Mouse (Mus musculus): ENCODE data around the gene Zg16. TPM values are rescaled to one million over a fixed set of nuclear protein-coding genes. Genes with fewer than 3 reads are reported as not detected.

The Zg16 gene
- total RNA-seq, 2 experiments from 2014 or later = 137 TPM; not detected in 1

DNA sequence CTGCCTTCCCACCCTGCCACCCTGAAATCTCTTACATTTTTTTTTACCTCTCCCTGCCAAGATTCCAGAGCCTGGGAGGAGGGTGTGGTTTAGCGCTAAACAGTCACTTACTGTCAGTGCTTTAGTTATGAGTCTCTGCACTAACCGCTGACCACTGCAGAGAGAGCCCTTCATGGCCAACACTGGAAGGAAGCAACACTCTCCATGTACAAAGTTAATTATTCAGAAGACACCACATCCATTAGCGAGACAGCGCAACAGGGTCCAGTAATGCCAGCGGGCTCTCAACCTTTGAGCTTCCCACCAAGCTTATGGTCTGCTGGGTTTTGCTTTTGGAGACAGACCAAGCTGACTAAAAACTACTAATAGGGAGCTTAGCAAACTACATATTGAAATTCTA lies 10.9 kb downstream of the Zg16 start:
- DNase-seq (ENCODE audit: low spot score in 2 of 2) = no peak

DNA sequence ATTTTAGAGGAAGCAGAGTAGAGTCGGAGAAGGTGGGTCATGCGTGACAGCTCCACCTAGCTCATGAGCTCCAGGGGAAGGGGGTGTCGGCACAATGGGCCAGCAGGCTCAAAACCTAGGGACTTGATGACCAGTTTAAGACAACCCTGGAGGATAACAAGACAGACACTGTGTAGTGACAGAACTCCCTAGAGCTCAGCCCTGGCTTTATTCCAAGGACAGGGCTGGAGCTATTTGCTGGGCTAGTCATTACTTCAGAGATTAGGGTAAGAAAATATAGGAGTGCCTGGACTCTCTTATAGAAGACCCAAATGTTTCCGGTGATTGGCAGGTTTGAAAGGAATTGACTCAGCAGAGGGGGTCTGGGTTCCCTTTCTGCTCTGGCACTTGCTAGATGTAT lies 13.9 kb downstream of the Zg16 start:
- DNase-seq (ENCODE audit: low spot score in 2 of 2) = no peak

- no peak for DNase-seq (ENCODE audit: low spot score in 2 of 2)
Observed at GRCm38 (mm10) chr7:127070871-127071413, 16.2 kb downstream of the Zg16 start.

DNA sequence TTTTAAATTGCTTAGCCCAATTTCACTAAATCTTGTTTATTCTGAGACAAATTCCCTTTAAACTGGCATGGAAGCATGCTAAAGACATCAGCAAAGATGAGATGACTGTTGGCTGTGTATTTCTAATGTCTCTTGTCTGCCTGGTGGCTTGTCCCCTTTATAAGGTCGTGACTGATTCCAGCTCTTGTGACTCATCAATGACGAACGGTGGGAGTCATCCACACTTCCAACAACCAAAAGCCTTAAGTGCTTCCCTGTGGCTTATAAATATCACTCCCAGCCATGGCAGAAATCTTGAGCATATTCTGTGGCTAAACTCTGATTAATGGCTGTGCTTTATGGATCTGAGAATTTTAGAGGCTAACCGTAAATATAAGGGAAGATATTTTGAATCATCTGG lies 20.8 kb downstream of the Zg16 start:
- DNase-seq (ENCODE audit: low spot score in 2 of 2) = no peak

GRCm38 (mm10) chr7:127065538-127065937 lies 21.6 kb downstream of the Zg16 start:
- DNase-seq (ENCODE audit: low spot score in 2 of 2) = no peak

DNA sequence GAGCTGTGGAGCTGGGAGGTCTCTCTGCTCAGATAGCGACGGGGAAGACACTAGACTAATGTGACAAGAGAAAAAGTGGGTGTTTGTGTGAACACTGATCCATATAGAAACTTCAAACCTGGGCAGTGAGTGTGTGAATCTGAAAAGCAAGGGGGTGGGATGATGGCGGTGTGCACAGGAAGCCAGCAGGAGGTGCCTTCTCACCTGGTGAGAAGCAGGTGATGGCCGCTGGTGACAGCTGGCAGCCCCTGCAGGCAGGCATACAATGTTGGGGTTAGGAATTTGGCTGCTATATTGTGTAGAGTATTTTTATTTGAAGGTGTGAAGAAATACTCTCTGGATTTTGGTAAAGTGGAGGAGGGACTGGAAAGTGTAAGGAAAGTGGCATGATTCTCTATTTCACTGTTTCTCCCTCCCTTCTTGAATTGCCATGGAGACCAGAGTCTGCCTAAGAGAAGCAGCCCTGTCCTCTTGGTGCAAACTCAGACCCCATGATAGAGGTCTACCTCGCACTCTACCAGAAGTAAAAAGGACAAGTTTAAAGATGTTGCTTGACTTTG lies 32.0 kb downstream of the Zg16 start:
- no peak for DNase-seq (ENCODE audit: low spot score in 2 of 2)

DNA sequence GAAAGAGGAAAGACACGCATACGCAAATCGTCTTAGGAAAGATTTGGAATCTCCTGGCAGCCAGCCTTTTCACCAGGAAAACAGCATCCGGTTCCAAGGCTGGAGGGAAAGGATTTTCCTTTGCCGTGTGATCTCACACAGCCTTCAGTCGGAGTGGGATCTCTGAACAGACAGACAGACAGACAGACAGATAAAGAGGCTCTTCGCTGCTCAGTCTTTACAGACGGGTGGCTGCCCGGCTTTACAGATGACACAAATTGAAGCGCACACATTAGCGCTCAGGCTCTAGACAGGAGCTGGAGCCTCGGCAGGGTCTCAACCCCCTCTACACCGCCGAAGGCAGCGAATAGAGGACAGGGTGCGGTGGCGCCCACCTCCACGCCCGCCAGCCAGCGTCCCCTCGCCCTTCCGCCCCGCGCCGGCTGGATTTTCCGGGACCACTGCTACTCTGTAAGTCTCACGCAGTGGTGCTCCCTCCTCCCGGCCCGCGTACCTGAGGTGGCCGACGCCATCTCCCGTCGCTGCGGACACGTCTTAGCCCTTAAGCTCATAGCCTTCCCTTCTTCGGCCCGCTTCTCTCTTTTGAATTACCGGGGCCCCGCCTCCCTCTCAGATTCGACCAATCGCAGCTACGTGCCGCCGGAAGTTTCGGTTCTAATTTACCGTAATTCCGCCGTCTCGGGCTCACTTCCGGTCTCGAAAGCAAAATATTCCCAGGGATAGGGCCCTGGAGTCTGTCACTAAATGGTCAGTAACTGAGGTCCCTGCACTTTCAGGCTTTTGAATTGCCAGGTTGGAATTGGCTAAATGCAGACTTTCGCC lies 45.1 kb downstream of the Zg16 start, which contains the start of gene Kif22:
TSS of gene Kif22 (minus strand) at position 621 of the 822 bp plus-strand sequence.
- peak; percentile 76 to 86 for DNase-seq (ENCODE audit: low spot score in 2 of 2)

DNA sequence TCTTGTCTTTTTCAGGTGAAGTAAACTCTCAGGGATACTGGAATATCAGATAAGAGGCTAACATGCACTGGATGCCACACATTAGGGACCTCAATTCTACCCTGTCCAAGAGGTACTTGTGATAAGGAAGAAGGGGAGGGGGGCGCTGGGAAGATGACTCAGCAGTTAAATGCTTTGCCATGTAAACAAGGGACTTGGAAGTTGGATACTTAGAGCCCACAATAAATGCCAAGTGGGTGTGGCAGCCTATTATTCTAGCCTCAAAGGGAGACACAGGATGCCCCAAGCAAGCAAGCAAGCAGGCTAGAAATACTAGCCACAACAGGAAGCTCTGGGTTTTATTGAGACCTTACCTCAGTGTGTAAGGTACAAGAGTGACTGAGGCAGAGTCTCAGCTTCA lies 55.9 kb downstream of the Zg16 start:
- no peak for DNase-seq (ENCODE audit: low spot score in 2 of 2)

DNA sequence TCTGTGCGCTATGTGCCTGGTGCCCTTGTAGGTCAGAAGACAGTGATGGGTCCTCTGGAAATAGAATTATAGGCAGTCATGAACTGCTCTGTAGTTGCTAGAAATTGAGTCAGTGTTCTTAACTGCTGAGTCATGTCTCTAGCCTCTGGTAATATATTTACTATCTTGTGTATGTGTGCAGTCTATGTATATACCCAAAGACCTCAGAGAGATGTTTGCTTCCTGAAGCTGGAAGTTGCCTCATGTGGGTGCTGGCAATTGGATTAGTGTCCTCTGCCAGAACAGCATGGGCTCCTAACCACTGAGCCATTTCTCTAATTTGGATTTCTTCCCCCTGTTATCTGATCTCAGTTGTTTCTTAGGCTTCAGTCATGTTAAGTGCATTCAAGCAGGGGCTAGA lies 57.0 kb downstream of the Zg16 start:
- no peak for DNase-seq (ENCODE audit: low spot score in 2 of 2)

GRCm38 (mm10) chr7:127027885-127028284 lies 59.2 kb downstream of the Zg16 start:
- no peak for DNase-seq (ENCODE audit: low spot score in 2 of 2)

GRCm38 (mm10) chr7:127026984-127027726 lies 60.0 kb downstream of the Zg16 start, which contains the start of gene Maz:
Gene Maz, minus strand, starts transcription at chr7:127027037.
- DNase-seq (ENCODE audit: low spot score in 2 of 2) = peak; percentile 94 to 99

DNA sequence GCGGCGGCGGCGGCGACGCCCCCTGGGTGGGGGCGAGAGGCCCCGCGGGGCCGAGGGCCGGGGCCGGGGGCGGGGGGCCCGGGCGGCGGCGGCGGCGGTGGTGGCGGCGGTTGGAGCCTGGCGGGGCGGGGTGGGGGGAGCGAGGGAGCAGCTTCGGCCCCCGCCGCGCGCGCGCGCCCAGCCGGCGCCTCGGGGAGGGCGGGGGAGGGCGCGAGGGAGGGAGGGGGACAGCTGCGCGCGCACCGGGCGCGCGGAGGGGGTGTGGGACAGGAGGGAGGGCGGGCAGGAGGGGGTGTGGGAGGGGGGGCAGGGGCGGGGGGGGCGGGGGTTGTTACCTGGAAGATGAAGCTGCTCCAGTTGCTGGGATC lies 60.5 kb downstream of the Zg16 start:
- DNase-seq (ENCODE audit: low spot score in 2 of 2) = peak in 1 of 2 experiments; percentile 68

DNA sequence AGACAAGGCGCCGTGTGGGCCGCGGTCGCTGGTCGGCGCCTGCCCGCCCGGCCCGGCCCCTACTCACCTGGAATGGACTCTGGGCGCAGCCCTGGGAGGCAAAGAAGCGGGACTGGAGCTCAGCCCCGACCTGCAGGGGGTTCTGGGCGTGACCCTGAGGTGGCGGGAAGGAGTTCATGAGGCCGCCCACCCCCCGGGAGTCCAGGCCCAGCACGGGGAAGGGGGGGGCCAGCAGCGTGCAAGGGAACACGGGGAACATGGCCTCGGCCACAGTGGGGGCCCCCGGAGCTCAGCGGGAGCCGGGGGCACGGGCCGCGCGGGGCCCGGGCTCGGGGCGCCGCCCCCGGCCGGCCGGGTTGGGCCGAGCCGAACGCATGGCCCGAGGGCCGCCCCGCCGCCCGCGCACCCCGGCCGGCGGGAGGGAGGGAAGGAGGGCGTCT lies 60.9 kb downstream of the Zg16 start:
- DNase-seq (ENCODE audit: low spot score in 2 of 2) = peak; percentile 51 to 62

GRCm38 (mm10) chr7:127025556-127026160 lies 61.5 kb downstream of the Zg16 start:
- DNase-seq (ENCODE audit: low spot score in 2 of 2) = peak in 1 of 2 experiments; percentile 44

GRCm38 (mm10) chr7:127024755-127025555 lies 62.2 kb downstream of the Zg16 start:
- DNase-seq (ENCODE audit: low spot score in 2 of 2) = peak; percentile 64 to 65

DNA sequence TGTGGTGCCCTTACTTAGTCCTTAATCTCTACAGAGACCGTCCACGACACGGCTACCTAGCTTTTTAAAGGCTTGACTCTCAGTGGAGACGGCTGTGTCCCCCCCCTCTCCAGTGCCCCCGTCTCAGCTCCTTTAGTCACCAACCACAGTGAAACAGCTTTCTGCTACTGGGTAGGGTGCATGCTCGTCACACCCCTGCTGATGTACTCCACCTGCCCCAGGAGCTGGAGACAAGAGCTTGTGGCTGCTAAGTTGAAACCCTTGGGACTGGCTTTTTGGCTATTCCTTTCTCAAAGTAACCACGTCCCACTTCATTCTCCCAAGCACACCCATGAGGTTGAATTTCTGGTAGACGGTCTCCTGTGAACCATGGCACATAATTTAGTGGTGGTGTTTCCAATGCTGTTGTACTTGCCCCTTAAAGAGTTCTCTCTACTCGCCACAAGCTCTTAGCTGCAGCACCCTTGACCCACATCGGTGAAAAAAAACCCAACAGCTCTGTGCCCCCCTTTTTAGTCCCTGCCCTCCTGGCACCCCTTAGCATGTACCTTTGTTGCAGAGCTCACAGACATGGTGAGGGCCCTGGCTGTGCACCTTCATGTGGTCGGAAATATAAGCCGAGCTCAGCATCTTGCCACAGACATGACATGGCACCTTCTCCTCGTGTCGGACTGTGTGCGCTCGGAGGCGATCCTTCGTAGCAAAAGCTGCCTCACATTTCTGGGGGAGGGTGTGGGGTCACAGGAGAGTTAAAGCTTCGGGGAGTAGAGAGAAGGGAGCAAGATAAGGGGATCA lies 63.0 kb downstream of the Zg16 start:
- no peak for DNase-seq (ENCODE audit: low spot score in 2 of 2)

- no peak for DNase-seq (ENCODE audit: low spot score in 2 of 2)
Observed at GRCm38 (mm10) chr7:127023272-127023691, 63.8 kb downstream of the Zg16 start.

GRCm38 (mm10) chr7:127022528-127023271 lies 64.4 kb downstream of the Zg16 start:
- DNase-seq (ENCODE audit: low spot score in 2 of 2) = no peak
